Mouse (Mus musculus) myocyte (in vitro differentiated cells): ENCODE measurements around the gene Sgsm1.

ENCODE experiments used
- CEBPB ChIP-seq: IDR thresholded peaks from 2 replicates; pipeline ENCODE4 v1.6.1; 2011; ENCODE audit warnings: mild to moderate bottlenecking, moderate library complexity; ENCODE audit not compliant: poor library complexity, insufficient read depth, severe bottlenecking
- POLR2A ChIP-seq: IDR thresholded peaks from one replicate; pipeline ENCODE4 v1.6.1; 2011; ENCODE audit warnings: low read depth, mild to moderate bottlenecking, control low read depth, moderate library complexity; ENCODE audit not compliant: insufficient read length
- POLR2AphosphoS2 ChIP-seq: IDR thresholded peaks from one replicate; pipeline ENCODE4 v1.6.1; 2011; ENCODE audit warnings: low read depth, control low read depth; ENCODE audit not compliant: insufficient read length
- SRF ChIP-seq: IDR thresholded peaks from one replicate; pipeline ENCODE4 v1.6.1; 2011; ENCODE audit warnings: low read depth; ENCODE audit not compliant: control insufficient read depth, insufficient read length
- TCF3 ChIP-seq: IDR thresholded peaks from one replicate; pipeline ENCODE4 v1.6.1; 2011; ENCODE audit warnings: low read depth, control low read depth; ENCODE audit not compliant: insufficient read length

GRCm38 (mm10) chr5:113293446-113293845, 17.1 kb downstream of the Sgsm1 start:
- TF ChIP-seq CEBPB (no peak), POLR2A (no peak), POLR2AphosphoS2 (no peak), SRF (no peak), TCF3 (no peak)
